Mouse (Mus musculus) limb, embryonic 12.5 days (tissue): ENCODE measurements around the gene Tmem202. TPM values are rescaled to one million over a fixed set of nuclear protein-coding genes. Genes with fewer than 3 reads are reported as not detected.

Source experiments
- ATAC-seq: fragments of 200-750 bp; cut with Nextera tagmentation; 2 replicates; pipeline ENCODE4 v1.8.0; 2017; ENCODE audit warnings: low read depth, moderate TSS enrichment; ENCODE audit not compliant: insufficient number of reproducible peaks, insufficient read depth, low FRiP score, low TSS enrichment
- H3K27ac ChIP-seq: fragments of 300-500 bp; sonication (generic); 2 replicates; pipeline ENCODE4 v1.5.1; 2016; ENCODE audit warnings: mild to moderate bottlenecking, moderate library complexity
- H3K27me3 ChIP-seq: fragments of 300-500 bp; sonication (generic); 2 replicates; pipeline ENCODE4 v1.6.1; 2016; ENCODE audit warnings: mild to moderate bottlenecking, moderate library complexity
- H3K36me3 ChIP-seq: fragments of 300-500 bp; sonication (generic); 2 replicates; pipeline ENCODE4 v1.6.1; 2016; ENCODE audit warnings: mild to moderate bottlenecking, moderate library complexity
- H3K4me1 ChIP-seq: fragments of 300-500 bp; sonication (generic); replicated peaks from 2 replicates; pipeline ENCODE4 v1.6.1; 2016
- H3K4me2 ChIP-seq: fragments of 300-500 bp; sonication (generic); 2 replicates; pipeline ENCODE4 v1.6.1; 2016; ENCODE audit warnings: mild to moderate bottlenecking, moderate library complexity
- H3K4me3 ChIP-seq: fragments of 300-500 bp; sonication (generic); replicated peaks from 2 replicates; pipeline ENCODE4 v1.5.1; 2016; ENCODE audit warnings: mild to moderate bottlenecking
- H3K9ac ChIP-seq: fragments of 300-500 bp; sonication (generic); replicated peaks from 2 replicates; pipeline ENCODE4 v1.6.1; 2016; ENCODE audit warnings: mild to moderate bottlenecking, moderate library complexity
- H3K9me3 ChIP-seq: fragments of 300-500 bp; sonication (generic); 2 replicates; pipeline ENCODE4 v1.6.1; 2016; ENCODE audit warnings: mild to moderate bottlenecking, moderate library complexity
- WGBS: fragments of 180-500 bp; shearing (Covaris S2); methylation state at CpG from one replicate; pipeline ENCODE4 v1.1.7; 2016; 5-methylcytosine and 5-hydroxymethylcytosine counted together
- polyA plus RNA-seq: library from polyadenylated mRNA; unstranded; fragments of >200 nt; fragmentation: Nextera tagmentation; extraction: Ambion mirVana; gene quantifications from 2 replicates; pipeline ENCODE4 v1.2.1, GENCODE M21; 2016

The Tmem202 gene
- polyA plus RNA-seq, 1 experiment from 2014 or later: 0.19 TPM

DNA sequence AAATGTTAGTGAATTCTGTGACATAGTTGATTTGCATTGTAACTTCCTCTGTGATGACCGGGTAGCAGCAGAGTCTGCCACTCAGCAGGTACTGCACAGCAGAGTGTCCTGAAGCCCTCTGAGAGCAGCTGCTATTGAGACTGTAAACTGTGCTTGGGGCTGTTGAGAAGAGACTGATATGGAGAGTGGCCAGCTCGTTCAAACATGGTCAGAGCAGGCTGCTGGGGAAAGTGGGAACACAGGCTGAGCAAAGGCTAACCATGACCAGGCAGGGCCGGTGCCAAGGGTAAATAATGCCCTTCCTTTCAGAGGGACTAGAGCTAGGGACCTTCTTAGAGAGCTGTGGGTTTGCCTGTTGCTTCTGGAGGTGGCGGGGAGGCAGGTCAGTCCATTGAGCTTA lies 14.1 kb upstream of the Tmem202 start:
- no peak overlapping the region for H3K4me2 ChIP-seq
- H3K27ac ChIP-seq: no peak overlapping the region
- peaks cover 45% of the 10 kb centered on the region for H3K36me3 ChIP-seq
- H3K4me3 ChIP-seq: no peak overlapping the region
- H3K27me3 ChIP-seq: no peaks in the 10 kb centered on the region
- H3K4me1 ChIP-seq: no peaks in the 10 kb centered on the region
- H3K9me3 ChIP-seq: no peaks in the 10 kb centered on the region
- H3K9ac ChIP-seq: no peak overlapping the region
- ATAC-seq: no peak
- 89% methylated on average over 4 of the region's 4 CpGs for WGBS

- no peak overlapping the region for H3K27ac ChIP-seq
- no peak overlapping the region for H3K4me2 ChIP-seq
- WGBS: 80% methylated on average over 5 of the region's 5 CpGs
- H3K36me3 ChIP-seq: peaks cover 34% of the 10 kb centered on the region
- H3K4me3 ChIP-seq: no peak overlapping the region
- H3K9me3 ChIP-seq: no peaks in the 10 kb centered on the region
- no peak for ATAC-seq
- no peak overlapping the region for H3K9ac ChIP-seq
- H3K4me1 ChIP-seq: no peaks in the 10 kb centered on the region
- H3K27me3 ChIP-seq: no peaks in the 10 kb centered on the region
These were observed 13.0 kb upstream of the Tmem202 start for GRCm38 (mm10) chr9:59552610-59553009.

DNA sequence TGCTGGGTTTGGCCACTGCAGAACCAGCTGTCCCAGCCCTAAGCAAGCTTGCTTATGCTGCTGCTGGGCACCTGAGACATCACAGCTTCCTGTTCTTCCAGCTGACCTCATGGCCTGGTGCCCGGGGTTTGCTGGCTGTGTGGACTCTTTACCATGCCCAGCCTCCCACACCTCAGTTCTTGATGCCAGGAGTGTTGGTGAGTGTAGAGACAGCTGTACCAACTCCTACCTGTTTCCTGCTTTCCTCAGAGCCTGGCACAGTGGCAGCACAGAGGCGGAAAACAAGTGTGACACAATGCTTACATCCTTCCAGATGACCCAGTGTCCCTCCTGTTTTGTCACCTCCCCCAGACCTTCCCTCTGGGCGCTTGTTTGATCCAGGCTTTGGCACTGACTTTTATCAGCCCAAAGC lies 12.0 kb upstream of the Tmem202 start:
- WGBS: 75% methylated on average over 3 of the region's 3 CpGs
- Histone ChIP-seq H3K4me2 (no peak overlapping the region), H3K4me3 (no peak overlapping the region), H3K36me3 (peaks cover 28% of the 10 kb centered on the region), H3K27me3 (no peaks in the 10 kb centered on the region), H3K9ac (no peak overlapping the region), H3K4me1 (no peaks in the 10 kb centered on the region), H3K27ac (no peak overlapping the region), H3K9me3 (no peaks in the 10 kb centered on the region)
- no peak for ATAC-seq

DNA sequence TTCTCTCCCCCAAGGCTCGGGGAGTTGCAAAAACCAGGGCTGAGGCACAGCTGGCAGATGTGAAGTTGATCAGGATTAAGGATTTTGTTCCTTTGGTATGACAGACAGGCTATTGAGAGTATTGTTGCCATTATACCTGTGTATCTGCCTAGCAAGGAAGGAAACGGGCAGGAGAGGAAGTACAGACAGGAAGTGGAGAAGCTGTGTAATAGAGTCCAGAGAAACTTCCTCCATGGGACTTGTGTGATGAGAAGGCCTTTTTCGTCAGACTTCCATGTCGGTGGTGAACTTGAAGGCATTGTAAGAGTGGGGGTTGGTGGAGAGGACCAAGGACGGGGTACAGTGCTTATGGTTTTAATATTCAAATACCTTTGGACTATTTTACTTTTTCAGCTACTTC lies 11.4 kb upstream of the Tmem202 start:
- Histone ChIP-seq H3K4me1 (no peaks in the 10 kb centered on the region), H3K9me3 (no peaks in the 10 kb centered on the region), H3K9ac (no peak overlapping the region), H3K4me2 (no peak overlapping the region), H3K36me3 (peaks cover 25% of the 10 kb centered on the region), H3K27ac (no peak overlapping the region), H3K27me3 (no peaks in the 10 kb centered on the region), H3K4me3 (no peak overlapping the region)
- WGBS: 76% methylated on average over 5 of the region's 5 CpGs
- no peak for ATAC-seq

- peaks cover 19% of the 10 kb centered on the region for H3K36me3 ChIP-seq
- no peaks in the 10 kb centered on the region for H3K9me3 ChIP-seq
- no peaks in the 10 kb centered on the region for H3K27me3 ChIP-seq
- ATAC-seq: no peak
- no peak overlapping the region for H3K4me2 ChIP-seq
- H3K27ac ChIP-seq: no peak overlapping the region
- H3K4me3 ChIP-seq: no peak overlapping the region
- no peaks in the 10 kb centered on the region for H3K4me1 ChIP-seq
- H3K9ac ChIP-seq: no peak overlapping the region
- WGBS: 86% methylated on average over 4 of the region's 4 CpGs
These were observed 10.4 kb upstream of the Tmem202 start for GRCm38 (mm10) chr9:59550077-59550476.

GRCm38 (mm10) chr9:59548961-59549487 lies 9.4 kb upstream of the Tmem202 start:
- Histone ChIP-seq H3K4me3 (no peak overlapping the region), H3K27ac (no peak overlapping the region), H3K4me1 (no peaks in the 10 kb centered on the region), H3K36me3 (peaks cover 16% of the 10 kb centered on the region), H3K9me3 (no peaks in the 10 kb centered on the region), H3K27me3 (no peaks in the 10 kb centered on the region), H3K9ac (no peak overlapping the region), H3K4me2 (no peak overlapping the region)
- ATAC-seq: no peak
- WGBS: 68% methylated on average over 2 of the region's 2 CpGs

DNA sequence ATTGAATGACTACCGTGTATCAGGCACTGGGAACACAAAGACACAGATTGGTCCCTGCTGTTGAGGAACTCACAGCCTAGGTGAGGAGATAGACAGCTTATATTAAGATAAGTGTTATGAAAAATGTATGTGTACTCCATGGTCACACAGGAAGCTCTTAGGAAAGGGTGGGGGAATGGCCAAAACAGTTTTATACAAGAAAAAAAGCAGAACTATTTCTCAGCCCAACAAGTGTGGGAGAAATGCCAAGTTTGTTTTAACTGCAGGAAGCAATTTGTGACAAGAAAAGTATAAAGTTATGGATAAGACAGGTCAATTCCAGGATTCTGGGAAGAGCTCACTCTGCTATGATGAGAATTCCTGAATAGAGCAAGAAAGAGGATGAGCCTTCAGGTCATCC lies 8.2 kb upstream of the Tmem202 start:
- Histone ChIP-seq H3K9me3 (no peaks in the 10 kb centered on the region), H3K36me3 (peaks cover 16% of the 10 kb centered on the region), H3K9ac (no peak overlapping the region), H3K27me3 (no peaks in the 10 kb centered on the region), H3K4me3 (no peak overlapping the region), H3K27ac (no peak overlapping the region), H3K4me2 (no peak overlapping the region), H3K4me1 (no peaks in the 10 kb centered on the region)
- 89% methylated on average over 1 of the region's 1 CpGs for WGBS
- ATAC-seq: no peak

DNA sequence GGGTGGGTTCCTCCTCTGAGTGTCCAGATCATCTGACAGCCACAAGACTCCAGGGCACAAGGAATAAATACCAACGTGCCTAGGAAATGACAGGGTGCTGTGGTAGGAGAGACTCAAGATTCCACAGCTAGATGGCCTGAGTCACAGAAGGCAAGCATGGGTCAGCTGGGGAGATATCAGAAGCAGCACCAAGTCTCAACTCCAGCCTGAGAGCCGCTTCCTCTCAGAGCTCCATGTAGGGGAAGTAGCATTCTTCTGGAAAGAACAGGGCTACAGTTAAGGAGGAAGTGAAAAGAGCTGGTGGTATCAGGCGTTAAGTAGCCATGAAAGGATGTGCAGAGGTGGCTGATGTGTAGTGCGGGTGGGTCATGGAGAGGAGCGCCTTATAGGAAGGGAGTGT lies 5.1 kb upstream of the Tmem202 start:
- no peak overlapping the region for H3K27ac ChIP-seq
- peaks cover 7% of the 10 kb centered on the region for H3K4me1 ChIP-seq
- ATAC-seq: no peak
- no peak overlapping the region for H3K9ac ChIP-seq
- H3K27me3 ChIP-seq: no peaks in the 10 kb centered on the region
- 83% methylated on average over 5 of the region's 5 CpGs for WGBS
- H3K4me2 ChIP-seq: no peak overlapping the region
- H3K9me3 ChIP-seq: no peaks in the 10 kb centered on the region
- H3K4me3 ChIP-seq: no peak overlapping the region
- peaks cover 11% of the 10 kb centered on the region for H3K36me3 ChIP-seq

DNA sequence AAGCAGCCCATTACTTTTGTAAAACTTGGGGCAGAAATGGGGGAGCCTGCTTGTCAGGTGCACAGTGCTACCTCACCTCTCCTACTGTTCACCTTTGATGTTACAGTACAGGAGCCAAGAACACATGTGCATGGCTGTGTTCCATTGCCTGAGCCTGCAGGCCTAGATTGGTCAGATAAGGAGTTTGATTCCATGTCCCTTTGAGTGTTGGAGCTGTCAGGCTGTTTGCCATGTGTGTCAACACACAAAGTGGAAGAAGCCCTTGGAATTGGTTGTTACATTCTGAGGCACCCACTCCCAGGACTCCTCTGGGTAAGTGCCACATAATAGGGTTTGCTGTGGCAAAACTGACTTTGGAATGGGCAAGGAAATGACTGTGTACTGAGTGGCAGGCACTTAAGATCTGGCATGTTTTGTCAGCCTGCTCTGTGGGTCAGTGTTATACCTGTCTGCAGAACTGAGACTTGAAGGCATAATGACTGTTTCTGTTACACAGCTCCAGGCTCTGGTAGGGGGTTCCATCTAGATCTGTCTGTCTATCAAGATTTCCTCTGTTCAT lies 3.2 kb upstream of the Tmem202 start:
- Histone ChIP-seq H3K9me3 (no peaks in the 10 kb centered on the region), H3K4me3 (no peak overlapping the region), H3K4me1 (peaks cover 11% of the 10 kb centered on the region), H3K4me2 (no peak overlapping the region), H3K9ac (no peak overlapping the region), H3K36me3 (peaks cover 6% of the 10 kb centered on the region; the same call in 1 of the 2 replicates), H3K27me3 (no peaks in the 10 kb centered on the region), H3K27ac (no peak overlapping the region)
- ATAC-seq: no peak

GRCm38 (mm10) chr9:59541617-59542016 lies 2.0 kb upstream of the Tmem202 start:
- WGBS: 84% methylated on average over 6 of the region's 6 CpGs
- peaks cover 11% of the 10 kb centered on the region for H3K4me1 ChIP-seq
- H3K9me3 ChIP-seq: no peaks in the 10 kb centered on the region
- no peak overlapping the region for H3K27ac ChIP-seq
- 0 out of 2 replicates have a peak, but pooled peaks cover 2% of the 10 kb centered on the region for H3K27me3 ChIP-seq
- H3K9ac ChIP-seq: no peak overlapping the region
- H3K4me2 ChIP-seq: no peak overlapping the region
- no peak overlapping the region for H3K4me3 ChIP-seq
- no peak for ATAC-seq
- peaks cover 2% of the 10 kb centered on the region; the same call in 1 of the 2 replicates for H3K36me3 ChIP-seq

- Histone ChIP-seq H3K4me3 (no peak overlapping the region), H3K9me3 (no peaks in the 10 kb centered on the region), H3K4me1 (peaks cover 11% of the 10 kb centered on the region), H3K36me3 (no peaks in the 10 kb centered on the region), H3K9ac (no peak overlapping the region), H3K27me3 (0 out of 2 replicates have a peak, but pooled peaks cover 2% of the 10 kb centered on the region), H3K4me2 (no peak overlapping the region), H3K27ac (no peak overlapping the region)
- 84% methylated on average over 3 of the region's 3 CpGs for WGBS
- ATAC-seq: no peak
These were observed 2.0 kb downstream of the Tmem202 start for GRCm38 (mm10) chr9:59537651-59538050.

- H3K27ac ChIP-seq: no peak overlapping the region
- H3K36me3 ChIP-seq: no peaks in the 10 kb centered on the region
- 0 out of 2 replicates have a peak, but pooled peaks cover 2% of the 10 kb centered on the region for H3K27me3 ChIP-seq
- no peak overlapping the region for H3K4me3 ChIP-seq
- H3K9ac ChIP-seq: no peak overlapping the region
- no peak overlapping the region for H3K4me2 ChIP-seq
- 60% methylated on average over 4 of the region's 4 CpGs for WGBS
- H3K4me1 ChIP-seq: 0 out of 2 replicates have a peak, but pooled peaks cover under 1% of the 10 kb centered on the region
- no peak for ATAC-seq
- no peaks in the 10 kb centered on the region for H3K9me3 ChIP-seq
These were observed 5.8 kb downstream of the Tmem202 start for GRCm38 (mm10) chr9:59533889-59534288.
